Mouse (Mus musculus) MN1 (cell line): ENCODE data around the gene Cry1.
A peak's percentile ranks its signal among the peaks of the same experiment; 100 is the strongest.

ENCODE experiments used
- DNase-seq: peaks from one replicate; pipeline ENCODE4 v3.0.0-alpha.2; 2016; ENCODE audit warnings: low spot score

Cry1 gene

GRCm38 (mm10) chr10:85159989-85160619 lies 24.8 kb downstream of the Cry1 start:
- no peak for DNase-seq

GRCm38 (mm10) chr10:85157451-85157850 lies 27.4 kb downstream of the Cry1 start:
- DNase-seq: no peak

GRCm38 (mm10) chr10:85154195-85154594 lies 30.7 kb downstream of the Cry1 start:
- DNase-seq: peak; percentile 70

- DNase-seq: no peak
Measured at GRCm38 (mm10) chr10:85149226-85149625, 35.6 kb downstream of the Cry1 start.

GRCm38 (mm10) chr10:85146282-85146681 lies 38.6 kb downstream of the Cry1 start:
- DNase-seq: no peak

GRCm38 (mm10) chr10:85141465-85141864 lies 43.4 kb downstream of the Cry1 start:
- peak; percentile 52 for DNase-seq

GRCm38 (mm10) chr10:85136573-85136972 lies 48.3 kb downstream of the Cry1 start:
- no peak for DNase-seq

GRCm38 (mm10) chr10:85128453-85128852 lies 56.4 kb downstream of the Cry1 start:
- DNase-seq: no peak

- peak; percentile 98 for DNase-seq
Measured at GRCm38 (mm10) chr10:85127395-85128287, 57.2 kb downstream of the Cry1 start, which contains the start of gene Mterf2. Gene Mterf2, minus strand, starts transcription at chr10:85128027.

GRCm38 (mm10) chr10:85125184-85125583 lies 59.7 kb downstream of the Cry1 start:
- no peak for DNase-seq

GRCm38 (mm10) chr10:85114409-85114808 lies 70.5 kb downstream of the Cry1 start:
- no peak for DNase-seq

GRCm38 (mm10) chr10:85103085-85103885 lies 81.6 kb downstream of the Cry1 start:
- peak; percentile 68 for DNase-seq

GRCm38 (mm10) chr10:85102247-85103084 lies 82.4 kb downstream of the Cry1 start, which contains the start of the genes Fhl4 and Tmem263:
Gene Fhl4, minus strand, starts transcription at chr10:85102495.
Gene Tmem263, plus strand, starts transcription at chr10:85102627.
- DNase-seq: peak; percentile 95

GRCm38 (mm10) chr10:85101841-85102240 lies 83.0 kb downstream of the Cry1 start:
- peak; percentile 43 for DNase-seq
